Mouse (Mus musculus) intestine, embryonic 15.5 days (tissue): ENCODE measurements around the gene Prkcb. TPM values are rescaled to one million over a fixed set of nuclear protein-coding genes. Genes with fewer than 3 reads are reported as not detected.

Source experiments
- ATAC-seq: fragments of 200-750 bp; cut with Nextera tagmentation; 2 replicates; pipeline ENCODE4 v1.8.0; 2017; ENCODE audit warnings: moderate TSS enrichment, moderate library complexity
- H3K27ac ChIP-seq: fragments of 300-500 bp; sonication (generic); 2 replicates; pipeline ENCODE4 v1.5.1; 2015; ENCODE audit warnings: mild to moderate bottlenecking, inconsistent platforms
- H3K27me3 ChIP-seq: fragments of 300-500 bp; sonication (generic); replicated peaks from 2 replicates; pipeline ENCODE4 v1.6.1; 2015; ENCODE audit warnings: inconsistent platforms
- H3K36me3 ChIP-seq: fragments of 300-500 bp; sonication (generic); 2 replicates; pipeline ENCODE4 v1.6.1; 2015; ENCODE audit warnings: inconsistent platforms
- H3K4me1 ChIP-seq: fragments of 300-500 bp; sonication (generic); replicated peaks from 2 replicates; pipeline ENCODE4 v1.6.1; 2015; ENCODE audit warnings: inconsistent platforms
- H3K4me2 ChIP-seq: fragments of 300-500 bp; sonication (generic); replicated peaks from 2 replicates; pipeline ENCODE4 v1.6.1; 2015; ENCODE audit warnings: mild to moderate bottlenecking, inconsistent platforms
- H3K4me3 ChIP-seq: fragments of 300-500 bp; sonication (generic); replicated peaks from 2 replicates; pipeline ENCODE4 v1.5.1; 2015; ENCODE audit warnings: inconsistent platforms
- H3K9ac ChIP-seq: fragments of 300-500 bp; sonication (generic); 2 replicates; pipeline ENCODE4 v1.6.1; 2015; ENCODE audit warnings: inconsistent platforms
- H3K9me3 ChIP-seq: fragments of 300-500 bp; sonication (generic); 2 replicates; pipeline ENCODE4 v1.6.1; 2016; ENCODE audit warnings: inconsistent platforms
- WGBS: fragments of 180-500 bp; shearing (Covaris S2); methylation state at CpG from one replicate; pipeline ENCODE4 v1.1.7; 2015; 5-methylcytosine and 5-hydroxymethylcytosine counted together
- polyA plus RNA-seq: library from polyadenylated mRNA; unstranded; fragments of >200 nt; fragmentation: Nextera tagmentation; extraction: Ambion mirVana; gene quantifications from 2 replicates; pipeline ENCODE4 v1.2.1, GENCODE M21; 2015

Gene Prkcb
- polyA plus RNA-seq, 1 experiment from 2014 or later, result 12.3 TPM

GRCm38 (mm10) chr7:122258521-122258920 is 30.0 kb upstream of the Prkcb start:
- no peak overlapping the region for H3K9ac ChIP-seq
- no peak overlapping the region for H3K4me3 ChIP-seq
- H3K4me1 ChIP-seq, result no peaks in the 10 kb centered on the region
- H3K4me2 ChIP-seq, result no peak overlapping the region
- no peak overlapping the region for H3K27ac ChIP-seq
- no peaks in the 10 kb centered on the region for H3K9me3 ChIP-seq
- ATAC-seq, result no peak
- H3K36me3 ChIP-seq, result no peaks in the 10 kb centered on the region
- no peaks in the 10 kb centered on the region for H3K27me3 ChIP-seq
- 78% methylated on average over 4 of the region's 4 CpGs for WGBS

GRCm38 (mm10) chr7:122260055-122260602 is 28.4 kb upstream of the Prkcb start:
- WGBS, result 78% methylated on average over 5 of the region's 5 CpGs
- H3K4me2 ChIP-seq, result no peak overlapping the region
- H3K27me3 ChIP-seq, result no peaks in the 10 kb centered on the region
- H3K27ac ChIP-seq, result no peak overlapping the region
- H3K9ac ChIP-seq, result no peak overlapping the region
- no peaks in the 10 kb centered on the region for H3K36me3 ChIP-seq
- H3K4me1 ChIP-seq, result no peaks in the 10 kb centered on the region
- H3K4me3 ChIP-seq, result no peak overlapping the region
- no peaks in the 10 kb centered on the region for H3K9me3 ChIP-seq
- no peak for ATAC-seq

GRCm38 (mm10) chr7:122268983-122269486 is 19.5 kb upstream of the Prkcb start:
- H3K4me1 ChIP-seq, result no peaks in the 10 kb centered on the region
- H3K4me2 ChIP-seq, result no peak overlapping the region
- no peak overlapping the region for H3K9ac ChIP-seq
- H3K4me3 ChIP-seq, result no peak overlapping the region
- no peaks in the 10 kb centered on the region for H3K36me3 ChIP-seq
- WGBS, result 35% methylated on average over 4 of the region's 4 CpGs
- no peaks in the 10 kb centered on the region for H3K27me3 ChIP-seq
- H3K9me3 ChIP-seq, result no peaks in the 10 kb centered on the region
- H3K27ac ChIP-seq, result no peak overlapping the region
- ATAC-seq, result no peak

GRCm38 (mm10) chr7:122272334-122272733 is 16.2 kb upstream of the Prkcb start:
- no peak overlapping the region for H3K4me3 ChIP-seq
- H3K27ac ChIP-seq, result no peak overlapping the region
- no peak overlapping the region for H3K9ac ChIP-seq
- no peak overlapping the region for H3K4me2 ChIP-seq
- H3K36me3 ChIP-seq, result no peaks in the 10 kb centered on the region
- WGBS, result 81% methylated on average over 2 of the region's 2 CpGs
- no peaks in the 10 kb centered on the region for H3K4me1 ChIP-seq
- no peak for ATAC-seq
- H3K27me3 ChIP-seq, result no peaks in the 10 kb centered on the region
- no peaks in the 10 kb centered on the region for H3K9me3 ChIP-seq

GRCm38 (mm10) chr7:122279580-122279979 is 9.0 kb upstream of the Prkcb start:
- Histone ChIP-seq H3K36me3 (no peaks in the 10 kb centered on the region), H3K4me2 (no peak overlapping the region), H3K27ac (no peak overlapping the region), H3K9ac (no peak overlapping the region), H3K4me1 (no peaks in the 10 kb centered on the region), H3K9me3 (no peaks in the 10 kb centered on the region), H3K27me3 (no peaks in the 10 kb centered on the region), H3K4me3 (no peak overlapping the region)
- no peak for ATAC-seq
- WGBS, result 78% methylated on average over 9 of the region's 9 CpGs

GRCm38 (mm10) chr7:122280334-122280733 is 8.2 kb upstream of the Prkcb start:
- Histone ChIP-seq H3K9ac (no peak overlapping the region), H3K27ac (no peak overlapping the region), H3K27me3 (0 out of 2 replicates have a peak, but pooled peaks cover 2% of the 10 kb centered on the region), H3K4me3 (no peak overlapping the region), H3K4me1 (no peaks in the 10 kb centered on the region), H3K4me2 (no peak overlapping the region), H3K9me3 (no peaks in the 10 kb centered on the region), H3K36me3 (no peaks in the 10 kb centered on the region)
- no peak for ATAC-seq
- WGBS, result 78% methylated on average over 2 of the region's 2 CpGs

GRCm38 (mm10) chr7:122282584-122282983 is 6.0 kb upstream of the Prkcb start:
- H3K4me2 ChIP-seq, result no peak overlapping the region
- H3K36me3 ChIP-seq, result no peaks in the 10 kb centered on the region
- no peak overlapping the region for H3K4me3 ChIP-seq
- H3K27ac ChIP-seq, result no peak overlapping the region
- H3K4me1 ChIP-seq, result no peaks in the 10 kb centered on the region
- ATAC-seq, result no peak
- no peak overlapping the region for H3K9ac ChIP-seq
- WGBS, result 83% methylated on average over 2 of the region's 2 CpGs
- H3K9me3 ChIP-seq, result no peaks in the 10 kb centered on the region
- 0 out of 2 replicates have a peak, but pooled peaks cover 2% of the 10 kb centered on the region for H3K27me3 ChIP-seq

GRCm38 (mm10) chr7:122287217-122287616 is 1.3 kb upstream of the Prkcb start:
- peaks cover 39% of the 10 kb centered on the region for H3K27me3 ChIP-seq
- 45% methylated on average over 1 of the region's 1 CpGs for WGBS

GRCm38 (mm10) chr7:122289243-122290111 is 926 bp downstream of the Prkcb start:
- peak; percentile 71 for ATAC-seq
- peak overlapping the region; percentile 63 for H3K4me3 ChIP-seq
- H3K27me3 ChIP-seq, result peaks cover 39% of the 10 kb centered on the region
- H3K4me1 ChIP-seq, result peaks cover 16% of the 10 kb centered on the region
- no peaks in the 10 kb centered on the region for H3K36me3 ChIP-seq
- WGBS, result under 1% methylated on average over 66 of the region's 66 CpGs
- peak overlapping the region; percentile 98 for H3K4me2 ChIP-seq
- H3K9me3 ChIP-seq, result no peaks in the 10 kb centered on the region
- peak overlapping the region; percentile 39 for H3K9ac ChIP-seq
- no peak overlapping the region for H3K27ac ChIP-seq

More at GRCm38 (mm10) chr7:122287217-122287616, 1.3 kb upstream of the Prkcb start:
- ATAC-seq, result no peak
- Histone ChIP-seq H3K4me1 (peaks cover 16% of the 10 kb centered on the region), H3K36me3 (no peaks in the 10 kb centered on the region), H3K27ac (no peak overlapping the region), H3K9ac (no peak overlapping the region), H3K4me3 (no peak overlapping the region), H3K9me3 (no peaks in the 10 kb centered on the region), H3K4me2 (no peak overlapping the region)

- no peaks in the 10 kb centered on the region for H3K36me3 ChIP-seq
- H3K4me2 ChIP-seq, result peak overlapping the region; percentile 98
- no peaks in the 10 kb centered on the region for H3K9me3 ChIP-seq
- H3K4me3 ChIP-seq, result peak overlapping the region; percentile 63; the same call in 1 of the 2 replicates
- 12% methylated on average over 12 of the region's 12 CpGs for WGBS
- H3K27ac ChIP-seq, result no peak overlapping the region
- 0 out of 2 replicates have a peak, but pooled peaks have one; percentile 9 for ATAC-seq
- peaks cover 39% of the 10 kb centered on the region for H3K27me3 ChIP-seq
- H3K4me1 ChIP-seq, result peaks cover 16% of the 10 kb centered on the region
- H3K9ac ChIP-seq, result no peak overlapping the region
Measured at GRCm38 (mm10) chr7:122290165-122290564, 1.6 kb downstream of the Prkcb start.

GRCm38 (mm10) chr7:122290771-122291170 is 2.2 kb downstream of the Prkcb start:
- Histone ChIP-seq H3K4me1 (peaks cover 16% of the 10 kb centered on the region), H3K9me3 (no peaks in the 10 kb centered on the region), H3K9ac (no peak overlapping the region), H3K4me3 (no peak overlapping the region), H3K4me2 (peak overlapping the region; percentile 98; the same call in 1 of the 2 replicates), H3K27ac (no peak overlapping the region), H3K27me3 (peaks cover 37% of the 10 kb centered on the region), H3K36me3 (no peaks in the 10 kb centered on the region)
- WGBS, result 70% methylated on average over 3 of the region's 3 CpGs
- ATAC-seq, result no peak

GRCm38 (mm10) chr7:122292151-122292550 is 3.6 kb downstream of the Prkcb start:
- Histone ChIP-seq H3K9ac (no peak overlapping the region), H3K4me1 (peaks cover 16% of the 10 kb centered on the region), H3K9me3 (no peaks in the 10 kb centered on the region), H3K36me3 (no peaks in the 10 kb centered on the region), H3K27me3 (peaks cover 37% of the 10 kb centered on the region), H3K4me3 (no peak overlapping the region), H3K4me2 (no peak overlapping the region), H3K27ac (no peak overlapping the region)
- ATAC-seq, result no peak
- WGBS, result 55% methylated on average over 7 of the region's 7 CpGs
